Mouse (Mus musculus) lung, postnatal 14 days (tissue): ENCODE measurements around the gene Kcne1.

Source experiments
- DNase-seq: peaks from one replicate; pipeline ENCODE4 v3.0.0; 2021

The Kcne1 gene

GRCm38 (mm10) chr16:92301989-92302388, 57.3 kb downstream of the Kcne1 start:
- no peak for DNase-seq

GRCm38 (mm10) chr16:92301412-92301806, 57.9 kb downstream of the Kcne1 start:
- DNase-seq: no peak

GRCm38 (mm10) chr16:92300649-92301411, 58.4 kb downstream of the Kcne1 start, which contains the start of gene Smim11:
Smim11 (plus strand) TSS chr16:92301286.
- DNase-seq: peak; percentile 94
